Mouse (Mus musculus) stomach, embryonic 16.5 days (tissue): ENCODE measurements around the gene Meis2. TPM values are rescaled to one million over a fixed set of nuclear protein-coding genes. Genes with fewer than 3 reads are reported as not detected.

Source experiments
- ATAC-seq: fragments of 200-750 bp; cut with Nextera tagmentation; 2 replicates; pipeline ENCODE4 v1.8.0; 2017; ENCODE audit warnings: moderate number of reproducible peaks, moderate TSS enrichment; ENCODE audit not compliant: insufficient read depth, low FRiP score
- H3K27ac ChIP-seq: fragments of 300-500 bp; sonication (generic); 2 replicates; pipeline ENCODE4 v1.5.1; 2014; ENCODE audit warnings: low read length
- H3K27me3 ChIP-seq: fragments of 300-500 bp; sonication (generic); 2 replicates; pipeline ENCODE4 v1.6.1; 2014; ENCODE audit warnings: low read length, control low read depth, mixed read lengths; ENCODE audit not compliant: control insufficient read depth, insufficient read depth
- H3K36me3 ChIP-seq: fragments of 300-500 bp; sonication (generic); 2 replicates; pipeline ENCODE4 v1.6.1; 2014; ENCODE audit warnings: low read length; ENCODE audit not compliant: control insufficient read depth, insufficient read depth
- H3K4me1 ChIP-seq: fragments of 300-500 bp; sonication (generic); 2 replicates; pipeline ENCODE4 v1.6.1; 2014; ENCODE audit warnings: low read length, control low read depth, mixed read lengths; ENCODE audit not compliant: control insufficient read depth, insufficient read depth
- H3K4me2 ChIP-seq: fragments of 300-500 bp; sonication (generic); 2 replicates; pipeline ENCODE4 v1.6.1; 2014; ENCODE audit warnings: low read depth, low read length, mixed read lengths
- H3K4me3 ChIP-seq: fragments of 300-500 bp; sonication (generic); replicated peaks from 2 replicates; pipeline ENCODE4 v1.5.1; 2014; ENCODE audit warnings: mild to moderate bottlenecking, low read length
- H3K9ac ChIP-seq: fragments of 300-500 bp; sonication (generic); 2 replicates; pipeline ENCODE4 v1.6.1; 2014; ENCODE audit warnings: low read length
- H3K9me3 ChIP-seq: fragments of 300-500 bp; sonication (generic); replicated peaks from 2 replicates; pipeline ENCODE4 v1.6.1; 2016; ENCODE audit warnings: low read length, control low read depth; ENCODE audit not compliant: control insufficient read depth
- WGBS: fragments of 180-500 bp; shearing (Covaris S2); extraction: QIAGEN DNeasy Blood & Tissue Kit; methylation state at CpG from one replicate; pipeline ENCODE4 v1.1.7; 2014; 5-methylcytosine and 5-hydroxymethylcytosine counted together
- polyA plus RNA-seq: library from polyadenylated mRNA; unstranded; fragments of >200 nt; fragmentation: Nextera tagmentation; extraction: Ambion mirVana; gene quantifications from 2 replicates; pipeline ENCODE4 v1.2.1, GENCODE M21; 2015

Meis2 gene
- polyA plus RNA-seq, 1 experiment from 2014 or later: 43.3 TPM

GRCm38 (mm10) chr2:115924472-115924871 lies 141.2 kb downstream of the Meis2 start:
- H3K4me3 ChIP-seq: no peak overlapping the region
- 64% methylated on average over 6 of the region's 6 CpGs for WGBS
- no peaks in the 10 kb centered on the region for H3K36me3 ChIP-seq
- ATAC-seq: no peak
- H3K27ac ChIP-seq: no peak overlapping the region
- H3K9me3 ChIP-seq: no peaks in the 10 kb centered on the region
- H3K4me2 ChIP-seq: no peak overlapping the region
- H3K9ac ChIP-seq: no peak overlapping the region
- no peaks in the 10 kb centered on the region for H3K27me3 ChIP-seq
- peaks cover 14% of the 10 kb centered on the region for H3K4me1 ChIP-seq

- no peaks in the 10 kb centered on the region for H3K27me3 ChIP-seq
- H3K27ac ChIP-seq: no peak overlapping the region
- no peak overlapping the region for H3K9ac ChIP-seq
- H3K4me1 ChIP-seq: peaks cover 14% of the 10 kb centered on the region
- 36% methylated on average over 6 of the region's 6 CpGs for WGBS
- no peaks in the 10 kb centered on the region for H3K9me3 ChIP-seq
- H3K4me3 ChIP-seq: no peak overlapping the region
- H3K36me3 ChIP-seq: no peaks in the 10 kb centered on the region
- no peak for ATAC-seq
- no peak overlapping the region for H3K4me2 ChIP-seq
These were observed 142.4 kb downstream of the Meis2 start for GRCm38 (mm10) chr2:115923247-115923646.

- no peak overlapping the region for H3K9ac ChIP-seq
- H3K27ac ChIP-seq: no peak overlapping the region
- no peaks in the 10 kb centered on the region for H3K9me3 ChIP-seq
- 55% methylated on average over 9 of the region's 9 CpGs for WGBS
- H3K36me3 ChIP-seq: no peaks in the 10 kb centered on the region
- peaks cover 14% of the 10 kb centered on the region for H3K4me1 ChIP-seq
- no peak for ATAC-seq
- H3K4me2 ChIP-seq: no peak overlapping the region
- H3K4me3 ChIP-seq: no peak overlapping the region
- no peaks in the 10 kb centered on the region for H3K27me3 ChIP-seq
These were observed 144.0 kb downstream of the Meis2 start for GRCm38 (mm10) chr2:115921687-115922086.

- H3K4me3 ChIP-seq: no peak overlapping the region
- H3K9ac ChIP-seq: no peak overlapping the region
- no peak overlapping the region for H3K27ac ChIP-seq
- H3K4me1 ChIP-seq: peaks cover 14% of the 10 kb centered on the region
- 51% methylated on average over 5 of the region's 5 CpGs for WGBS
- no peaks in the 10 kb centered on the region for H3K27me3 ChIP-seq
- no peak for ATAC-seq
- no peaks in the 10 kb centered on the region for H3K36me3 ChIP-seq
- H3K9me3 ChIP-seq: no peaks in the 10 kb centered on the region
- H3K4me2 ChIP-seq: no peak overlapping the region
These were observed 145.2 kb downstream of the Meis2 start for GRCm38 (mm10) chr2:115920336-115920951.

- ATAC-seq: no peak
- Histone ChIP-seq H3K4me1 (peaks cover 12% of the 10 kb centered on the region; the same call in 1 of the 2 replicates), H3K9ac (no peak overlapping the region), H3K4me3 (no peak overlapping the region), H3K4me2 (no peak overlapping the region), H3K36me3 (no peaks in the 10 kb centered on the region), H3K9me3 (no peaks in the 10 kb centered on the region), H3K27me3 (no peaks in the 10 kb centered on the region), H3K27ac (no peak overlapping the region)
- WGBS: 76% methylated on average over 14 of the region's 14 CpGs
These were observed 146.2 kb downstream of the Meis2 start for GRCm38 (mm10) chr2:115919141-115920071.

GRCm38 (mm10) chr2:115918561-115918960 lies 147.1 kb downstream of the Meis2 start:
- no peak overlapping the region for H3K9ac ChIP-seq
- no peaks in the 10 kb centered on the region for H3K9me3 ChIP-seq
- no peak overlapping the region for H3K4me2 ChIP-seq
- H3K27ac ChIP-seq: no peak overlapping the region
- no peak for ATAC-seq
- H3K4me3 ChIP-seq: no peak overlapping the region
- H3K27me3 ChIP-seq: no peaks in the 10 kb centered on the region
- no peaks in the 10 kb centered on the region for H3K36me3 ChIP-seq
- peaks cover 12% of the 10 kb centered on the region; the same call in 1 of the 2 replicates for H3K4me1 ChIP-seq

- Histone ChIP-seq H3K4me3 (no peak overlapping the region), H3K4me2 (no peak overlapping the region), H3K9ac (no peak overlapping the region), H3K4me1 (0 out of 2 replicates have a peak, but pooled peaks cover 3% of the 10 kb centered on the region), H3K36me3 (no peaks in the 10 kb centered on the region), H3K9me3 (no peaks in the 10 kb centered on the region), H3K27ac (no peak overlapping the region), H3K27me3 (no peaks in the 10 kb centered on the region)
- ATAC-seq: no peak
- 46% methylated on average over 4 of the region's 4 CpGs for WGBS
These were observed 151.1 kb downstream of the Meis2 start for GRCm38 (mm10) chr2:115914539-115914938.

- Histone ChIP-seq H3K27me3 (no peaks in the 10 kb centered on the region), H3K9me3 (no peaks in the 10 kb centered on the region), H3K4me1 (0 out of 2 replicates have a peak, but pooled peaks cover 3% of the 10 kb centered on the region), H3K36me3 (no peaks in the 10 kb centered on the region), H3K9ac (no peak overlapping the region), H3K27ac (0 out of 2 replicates have a peak overlapping the region, but pooled peaks have one; percentile 36), H3K4me2 (no peak overlapping the region), H3K4me3 (no peak overlapping the region)
- 46% methylated on average over 7 of the region's 7 CpGs for WGBS
- no peak for ATAC-seq
These were observed 152.6 kb downstream of the Meis2 start for GRCm38 (mm10) chr2:115912948-115913529.
